Mouse (Mus musculus): ENCODE results near the gene Serpina1c. TPM values are rescaled to one million over a fixed set of nuclear protein-coding genes. Genes with fewer than 3 reads are reported as not detected.
"Not testable (repeated sequence)": the region's sequence is repeated elsewhere in the genome, so short reads cannot be mapped to it uniquely, and the experiment has no call there.

Serpina1c gene
- not detected in 2 replicates for total RNA-seq (2015; ENCODE audit: low replicate concordance)
- total RNA-seq (2017; ENCODE audit: low replicate concordance), result not detected in 2 replicates

DNA sequence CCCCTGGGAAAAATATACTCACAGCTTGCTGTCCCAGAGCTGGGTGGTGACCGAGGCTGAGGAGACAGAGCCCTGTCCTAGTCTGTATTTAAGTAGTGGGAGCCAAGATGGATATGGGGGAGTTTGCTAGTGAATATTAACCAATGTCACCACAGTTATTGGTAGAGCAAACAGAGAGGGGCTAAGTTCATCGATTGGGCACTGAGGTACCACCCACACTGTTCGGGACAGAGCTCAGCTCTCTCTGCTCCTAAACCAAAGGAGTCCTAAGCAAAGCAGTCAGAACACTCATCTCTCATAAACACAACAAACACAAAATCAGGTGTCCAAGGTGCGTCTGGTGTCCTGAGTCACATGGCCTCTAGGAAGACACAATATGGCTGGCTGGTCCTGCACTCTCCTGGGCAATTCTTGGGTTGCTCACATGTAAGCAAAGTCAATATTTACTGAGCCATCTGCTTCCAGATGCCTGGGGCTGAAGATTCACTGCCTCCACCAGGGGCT, at the start of gene Serpina1c:
Gene Serpina1c (minus strand): TSS at position 51 of the 504 bp plus-strand sequence.
- ATAC-seq (replicated peaks; ENCODE audit: low FRiP score, poor library complexity, severe bottlenecking), result not testable (repeated sequence)

- not testable (repeated sequence) for ATAC-seq (replicated peaks; ENCODE audit: low FRiP score, poor library complexity, severe bottlenecking)
These were observed 48.3 kb upstream of the Serpina1c start for GRCm38 (mm10) chr12:103952972-103953371.

- ATAC-seq (replicated peaks; ENCODE audit: low FRiP score, poor library complexity, severe bottlenecking), result no peak
These were observed 41.6 kb upstream of the Serpina1c start for GRCm38 (mm10) chr12:103946243-103946642.

DNA sequence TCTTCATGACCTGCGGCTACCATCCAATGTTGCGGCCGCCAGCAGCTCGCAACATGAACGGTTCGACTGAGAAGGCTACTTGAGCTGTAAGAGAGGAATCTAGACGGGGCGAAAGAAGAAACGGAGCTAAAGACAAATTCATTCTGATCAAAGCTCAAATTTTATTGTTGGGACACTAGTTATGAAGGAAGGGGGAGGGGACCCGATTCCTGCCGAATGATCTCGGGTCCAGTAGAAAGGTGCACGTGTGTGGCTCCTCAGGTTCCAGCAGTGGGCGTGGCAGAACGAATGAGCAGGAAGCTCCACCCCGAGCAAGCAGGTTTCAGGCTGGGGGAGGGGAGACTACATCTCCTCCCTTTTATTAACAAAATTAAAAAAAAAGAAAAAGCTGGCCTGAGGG, 4.5 kb upstream of the Serpina1c start:
- ATAC-seq (replicated peaks; ENCODE audit: low FRiP score, poor library complexity, severe bottlenecking), result not testable (repeated sequence)

DNA sequence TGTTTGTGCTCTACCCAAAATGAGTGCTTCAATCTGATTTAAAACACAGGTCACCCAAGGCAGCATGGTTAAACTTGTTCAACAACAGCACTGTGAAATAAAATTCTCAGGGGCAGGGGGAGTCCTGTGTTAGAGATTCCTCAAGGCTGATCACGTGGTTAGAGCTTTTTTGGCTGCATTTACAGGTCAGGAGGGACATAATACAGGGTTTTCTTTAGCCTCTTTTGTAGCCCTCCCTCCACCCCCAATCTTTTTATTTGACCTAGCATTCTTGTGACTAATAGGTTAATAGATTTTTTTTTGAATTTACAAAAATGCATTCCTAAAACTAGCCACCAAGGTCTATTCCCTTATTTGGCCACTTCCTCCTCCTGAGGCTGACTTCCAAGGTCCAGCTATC, 3.1 kb upstream of the Serpina1c start:
- not testable (repeated sequence) for ATAC-seq (replicated peaks; ENCODE audit: low FRiP score, poor library complexity, severe bottlenecking)

DNA sequence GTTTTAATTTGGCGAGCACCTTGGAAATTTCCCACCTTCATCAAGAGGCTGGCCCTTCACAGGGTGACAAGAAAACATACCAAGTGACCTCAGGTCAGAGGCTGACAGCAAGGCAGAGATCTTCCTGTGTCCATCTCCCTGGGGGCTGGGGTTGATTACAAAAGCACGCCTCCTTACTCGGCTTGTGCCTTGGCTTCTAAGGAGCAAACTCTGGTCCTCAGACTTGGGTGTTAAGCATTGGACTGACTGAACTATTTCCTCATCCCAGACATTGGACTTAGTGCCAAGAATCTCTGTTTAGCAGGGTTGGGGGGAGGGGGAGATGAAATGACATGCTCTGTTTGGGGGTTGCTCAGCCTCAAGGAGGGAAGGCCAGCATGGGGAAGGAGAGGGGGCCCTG, 2.8 kb downstream of the Serpina1c start:
- not testable (repeated sequence) for ATAC-seq (replicated peaks; ENCODE audit: low FRiP score, poor library complexity, severe bottlenecking)

- not testable (repeated sequence) for ATAC-seq (replicated peaks; ENCODE audit: low FRiP score, poor library complexity, severe bottlenecking)
These were observed 37.8 kb downstream of the Serpina1c start for GRCm38 (mm10) chr12:103866873-103867272.

- not testable (repeated sequence) for ATAC-seq (replicated peaks; ENCODE audit: low FRiP score, poor library complexity, severe bottlenecking)
These were observed 41.3 kb downstream of the Serpina1c start, which contains the start of gene Serpina1a for GRCm38 (mm10) chr12:103863101-103863974. TSS of gene Serpina1a (minus strand) at chr12:103863562.

DNA sequence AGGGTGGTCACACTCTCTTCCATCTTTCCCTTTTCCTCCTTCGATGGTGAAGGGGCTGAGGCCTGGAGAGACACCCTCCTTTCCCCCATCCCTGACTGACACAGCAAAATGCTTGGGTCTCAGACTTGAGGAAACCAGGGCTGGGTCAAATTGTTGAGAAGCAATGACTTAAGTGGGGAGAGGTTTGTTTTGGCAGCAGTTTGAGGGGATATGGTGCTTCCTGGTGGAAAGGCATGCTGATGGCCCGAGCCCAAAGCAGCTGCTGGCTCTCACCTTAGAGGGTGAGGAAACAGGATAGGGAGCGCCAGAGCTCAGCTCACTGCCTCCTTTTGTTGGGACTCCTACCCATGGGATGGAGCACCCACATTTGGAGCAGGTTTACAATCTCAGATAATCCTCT, 43.7 kb downstream of the Serpina1c start:
- no peak for ATAC-seq (replicated peaks; ENCODE audit: low FRiP score, poor library complexity, severe bottlenecking)

DNA sequence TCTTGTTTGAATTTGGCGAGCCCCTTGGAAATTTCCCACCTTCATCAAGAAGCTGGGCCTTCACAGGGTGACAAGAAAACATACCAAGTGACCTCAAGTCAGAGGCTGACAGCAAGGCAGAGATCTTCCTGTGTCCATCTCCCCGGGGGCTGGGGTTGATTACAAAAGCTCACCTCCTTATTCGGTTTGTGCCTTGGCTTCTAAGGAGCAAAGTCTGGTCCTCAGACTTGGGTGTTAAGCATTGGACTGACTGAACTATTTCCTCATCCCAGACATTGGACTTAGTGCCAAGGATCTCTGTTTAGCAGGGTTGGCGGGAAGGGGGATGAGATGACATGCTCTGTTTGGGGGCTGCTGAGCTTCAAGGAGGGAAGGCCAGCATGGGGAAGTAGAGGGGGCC, 44.1 kb downstream of the Serpina1c start:
- not testable (repeated sequence) for ATAC-seq (replicated peaks; ENCODE audit: low FRiP score, poor library complexity, severe bottlenecking)

- ATAC-seq (replicated peaks; ENCODE audit: low FRiP score, poor library complexity, severe bottlenecking), result not testable (repeated sequence)
These were observed 45.1 kb downstream of the Serpina1c start for GRCm38 (mm10) chr12:103859584-103859983.

- not testable (repeated sequence) for ATAC-seq (replicated peaks; ENCODE audit: low FRiP score, poor library complexity, severe bottlenecking)
These were observed 51.7 kb downstream of the Serpina1c start for GRCm38 (mm10) chr12:103853032-103853431.

Other genes with a start within 250 kb of the Serpina1c start
- not detected in 2 replicates for gene Serpina6, start 247.7 kb downstream of the Serpina1c start, total RNA-seq (2015; ENCODE audit: low replicate concordance)
- gene Serpina6, start 247.7 kb downstream of the Serpina1c start, total RNA-seq (2017; ENCODE audit: low replicate concordance), result not detected in 2 replicates
- gene Serpina16, start 228.7 kb downstream of the Serpina1c start, total RNA-seq (2015; ENCODE audit: low replicate concordance), result not detected in 2 replicates
- not detected in 2 replicates for gene Serpina16, start 228.7 kb downstream of the Serpina1c start, total RNA-seq (2017; ENCODE audit: low replicate concordance)
- gene Serpina1f, start 209.4 kb downstream of the Serpina1c start, total RNA-seq (2015; ENCODE audit: low replicate concordance), result not detected in 2 replicates
- gene Serpina1f, start 209.4 kb downstream of the Serpina1c start, total RNA-seq (2017; ENCODE audit: low replicate concordance), result not detected in 2 replicates
- gene Serpina1d, start 131.3 kb downstream of the Serpina1c start, total RNA-seq (2015; ENCODE audit: low replicate concordance), result not detected in 2 replicates
- gene Serpina1d, start 131.3 kb downstream of the Serpina1c start, total RNA-seq (2017; ENCODE audit: low replicate concordance), result not detected in 2 replicates
- gene Serpina1b, start 74.5 kb downstream of the Serpina1c start, total RNA-seq (2015; ENCODE audit: low replicate concordance), result not detected in 2 replicates
- not detected in 2 replicates for gene Serpina1b, start 74.5 kb downstream of the Serpina1c start, total RNA-seq (2017; ENCODE audit: low replicate concordance)
- not detected in 2 replicates for gene Serpina1a, start 41.3 kb downstream of the Serpina1c start, total RNA-seq (2015; ENCODE audit: low replicate concordance)
- not detected in 2 replicates for gene Serpina1a, start 41.3 kb downstream of the Serpina1c start, total RNA-seq (2017; ENCODE audit: low replicate concordance)
- gene Serpina1e, start 54.1 kb upstream of the Serpina1c start, total RNA-seq (2015; ENCODE audit: low replicate concordance), result not detected in 2 replicates
- not detected in 2 replicates for gene Serpina1e, start 54.1 kb upstream of the Serpina1c start, total RNA-seq (2017; ENCODE audit: low replicate concordance)
- gene Serpina11, start 85.1 kb upstream of the Serpina1c start, total RNA-seq (2015; ENCODE audit: low replicate concordance), result not detected in 2 replicates
- not detected in 2 replicates for gene Serpina11, start 85.1 kb upstream of the Serpina1c start, total RNA-seq (2017; ENCODE audit: low replicate concordance)
- gene Serpina9, start 108.9 kb upstream of the Serpina1c start, total RNA-seq (2015; ENCODE audit: low replicate concordance), result not detected in 2 replicates
- not detected in 2 replicates for gene Serpina9, start 108.9 kb upstream of the Serpina1c start, total RNA-seq (2017; ENCODE audit: low replicate concordance)
- not detected in 2 replicates for gene Serpina12, start 139.6 kb upstream of the Serpina1c start, total RNA-seq (2015; ENCODE audit: low replicate concordance)
- not detected in 2 replicates for gene Serpina12, start 139.6 kb upstream of the Serpina1c start, total RNA-seq (2017; ENCODE audit: low replicate concordance)
- gene Serpina5, start 196.2 kb upstream of the Serpina1c start, total RNA-seq (2015; ENCODE audit: low replicate concordance), result not detected in 2 replicates
- gene Serpina5, start 196.2 kb upstream of the Serpina1c start, total RNA-seq (2017; ENCODE audit: low replicate concordance), result not detected in 2 replicates
- gene Serpina3a, start 207.8 kb upstream of the Serpina1c start, total RNA-seq (2015; ENCODE audit: low replicate concordance), result not detected in 2 replicates
- gene Serpina3a, start 207.8 kb upstream of the Serpina1c start, total RNA-seq (2017; ENCODE audit: low replicate concordance), result not detected in 2 replicates
- not detected in 2 replicates for gene Serpina3b, start 223.1 kb upstream of the Serpina1c start, total RNA-seq (2015; ENCODE audit: low replicate concordance)
- gene Serpina3b, start 223.1 kb upstream of the Serpina1c start, total RNA-seq (2017; ENCODE audit: low replicate concordance), result not detected in 2 replicates
- gene Serpina3c, start 249.0 kb upstream of the Serpina1c start, total RNA-seq (2015; ENCODE audit: low replicate concordance), result not detected in 2 replicates
- gene Serpina3c, start 249.0 kb upstream of the Serpina1c start, total RNA-seq (2017; ENCODE audit: low replicate concordance), result not detected in 2 replicates

All from erythroid progenitor cell, adult 5-6 weeks (primary cell).